Mouse (Mus musculus) monocyte, adult 2 months (primary cell): Measurements from ENCODE around the gene Use1.

Experiments
- DNase-seq, 2 experiments: peaks; one replicate each; pipeline ENCODE4 v3.0.0; 2022; ENCODE audit warnings: low spot score in 2 of 2, low read depth in 1 of 2

The Use1 gene

GRCm38 (mm10) chr8:71376423-71377030 lies 9.9 kb downstream of the Use1 start:
- DNase-seq = no peak

- DNase-seq = no peak
Observed at GRCm38 (mm10) chr8:71379008-71379407, 12.4 kb downstream of the Use1 start.

GRCm38 (mm10) chr8:71379512-71380075 lies 12.9 kb downstream of the Use1 start:
- DNase-seq = no peak

- no peak for DNase-seq
Observed at GRCm38 (mm10) chr8:71380178-71381171, 13.8 kb downstream of the Use1 start.

GRCm38 (mm10) chr8:71381421-71381970 lies 14.8 kb downstream of the Use1 start, which contains the start of gene Nr2f6:
TSS of gene Nr2f6 (minus strand) at chr8:71381960.
- DNase-seq = peak in 1 of 2 experiments; percentile 50

GRCm38 (mm10) chr8:71381971-71382961 lies 15.6 kb downstream of the Use1 start:
- DNase-seq = peak in 1 of 2 experiments; percentile 51

GRCm38 (mm10) chr8:71383396-71383795 lies 16.7 kb downstream of the Use1 start:
- DNase-seq = no peak

GRCm38 (mm10) chr8:71383860-71384259 lies 17.2 kb downstream of the Use1 start:
- DNase-seq = no peak

- DNase-seq = no peak
Observed at GRCm38 (mm10) chr8:71385212-71385835, 18.7 kb downstream of the Use1 start.

GRCm38 (mm10) chr8:71388267-71388666 lies 21.6 kb downstream of the Use1 start:
- no peak for DNase-seq

GRCm38 (mm10) chr8:71391696-71392095 lies 25.0 kb downstream of the Use1 start:
- DNase-seq = no peak

GRCm38 (mm10) chr8:71392391-71392790 lies 25.7 kb downstream of the Use1 start:
- no peak for DNase-seq

- no peak for DNase-seq
Observed at GRCm38 (mm10) chr8:71392871-71393270, 26.2 kb downstream of the Use1 start.

GRCm38 (mm10) chr8:71394481-71394880 lies 27.8 kb downstream of the Use1 start:
- DNase-seq = no peak

GRCm38 (mm10) chr8:71395071-71395470 lies 28.4 kb downstream of the Use1 start:
- no peak for DNase-seq

GRCm38 (mm10) chr8:71395629-71396028 lies 29.0 kb downstream of the Use1 start, which contains the start of gene Ushbp1:
TSS of gene Ushbp1 (minus strand) at chr8:71395802.
- DNase-seq = no peak

GRCm38 (mm10) chr8:71396639-71397305 lies 30.1 kb downstream of the Use1 start, which contains the start of gene Babam1:
TSS of gene Babam1 (plus strand) at chr8:71396861.
- peak; percentile 87 to 93 for DNase-seq

GRCm38 (mm10) chr8:71397701-71398100 lies 31.1 kb downstream of the Use1 start:
- DNase-seq = no peak

GRCm38 (mm10) chr8:71400826-71401225 lies 34.2 kb downstream of the Use1 start:
- no peak for DNase-seq
